Mouse (Mus musculus) limb, embryonic 15.5 days (tissue): ENCODE measurements around the gene D3Ertd751e. TPM values are rescaled to one million over a fixed set of nuclear protein-coding genes. Genes with fewer than 3 reads are reported as not detected.

Source experiments
- ATAC-seq: fragments of 200-750 bp; cut with Nextera tagmentation; 2 replicates; pipeline ENCODE4 v1.8.0; 2017; ENCODE audit warnings: low read depth, moderate TSS enrichment; ENCODE audit not compliant: insufficient number of reproducible peaks, low FRiP score, low TSS enrichment
- H3K27ac ChIP-seq: fragments of 300-500 bp; sonication (generic); 2 replicates; pipeline ENCODE4 v1.5.1; 2015; ENCODE audit warnings: moderate library complexity, mild to moderate bottlenecking, inconsistent platforms
- H3K27me3 ChIP-seq: fragments of 300-500 bp; sonication (generic); 2 replicates; pipeline ENCODE4 v1.6.1; 2015; ENCODE audit warnings: inconsistent platforms
- H3K36me3 ChIP-seq: fragments of 300-500 bp; sonication (generic); 2 replicates; pipeline ENCODE4 v1.6.1; 2015; ENCODE audit warnings: inconsistent platforms
- H3K4me1 ChIP-seq: fragments of 300-500 bp; sonication (generic); 2 replicates; pipeline ENCODE4 v1.6.1; 2015; ENCODE audit warnings: inconsistent platforms
- H3K4me2 ChIP-seq: fragments of 300-500 bp; sonication (generic); 2 replicates; pipeline ENCODE4 v1.6.1; 2015; ENCODE audit warnings: mild to moderate bottlenecking, inconsistent platforms
- H3K4me3 ChIP-seq: fragments of 300-500 bp; sonication (generic); 2 replicates; pipeline ENCODE4 v1.5.1; 2015; ENCODE audit warnings: mild to moderate bottlenecking, inconsistent platforms
- H3K9ac ChIP-seq: fragments of 300-500 bp; sonication (generic); 2 replicates; pipeline ENCODE4 v1.6.1; 2015; ENCODE audit warnings: inconsistent platforms
- H3K9me3 ChIP-seq: fragments of 300-500 bp; sonication (generic); 2 replicates; pipeline ENCODE4 v1.6.1; 2016; ENCODE audit warnings: inconsistent platforms
- WGBS: fragments of 180-500 bp; shearing (Covaris S2); methylation state at CpG from one replicate; pipeline ENCODE4 v1.1.7; 2015; 5-methylcytosine and 5-hydroxymethylcytosine counted together
- polyA plus RNA-seq: library from polyadenylated mRNA; unstranded; fragments of >200 nt; fragmentation: Nextera tagmentation; extraction: Ambion mirVana; gene quantifications from 2 replicates; pipeline ENCODE4 v1.2.1, GENCODE M21; 2015

The D3Ertd751e gene
- polyA plus RNA-seq = 11.7 and 13.1 TPM in 2 replicates

GRCm38 (mm10) chr3:41742278-41742934, at the start of gene D3Ertd751e, which contains the start of gene Sclt1:
Gene D3Ertd751e, plus strand, starts transcription at chr3:41742611.
Gene Sclt1, minus strand, starts transcription at chr3:41742514.
- no peaks in the 10 kb centered on the region for H3K36me3 ChIP-seq
- H3K27me3 ChIP-seq = no peaks in the 10 kb centered on the region
- H3K9me3 ChIP-seq = no peaks in the 10 kb centered on the region
- peak within 1 kb of the TSS; percentile 89 for H3K27ac ChIP-seq
- peaks cover 11% of the 10 kb centered on the region for H3K4me1 ChIP-seq
- WGBS = under 1% methylated on average over 66 of the region's 66 CpGs
- peak; percentile 100 for ATAC-seq
- H3K9ac ChIP-seq = peak within 1 kb of the TSS; percentile 80
- H3K4me2 ChIP-seq = peak within 1 kb of the TSS; percentile 60
- H3K4me3 ChIP-seq = peak within 1 kb of the TSS; percentile 64

GRCm38 (mm10) chr3:41695681-41696080, 46.7 kb upstream of the D3Ertd751e start:
- Histone ChIP-seq H3K9ac (no peak overlapping the region), H3K36me3 (0 out of 2 replicates have a peak, but pooled peaks cover 5% of the 10 kb centered on the region), H3K4me3 (no peak overlapping the region), H3K4me2 (no peak overlapping the region), H3K27me3 (no peaks in the 10 kb centered on the region), H3K4me1 (no peaks in the 10 kb centered on the region), H3K9me3 (no peaks in the 10 kb centered on the region), H3K27ac (no peak overlapping the region)
- 81% methylated on average over 1 of the region's 1 CpGs for WGBS
- no peak for ATAC-seq

- Histone ChIP-seq H3K9ac (peak overlapping the region; percentile 80), H3K4me1 (peaks cover 11% of the 10 kb centered on the region), H3K4me2 (peak overlapping the region; percentile 60), H3K9me3 (no peaks in the 10 kb centered on the region), H3K4me3 (peak overlapping the region; percentile 64), H3K36me3 (no peaks in the 10 kb centered on the region), H3K27ac (peak overlapping the region; percentile 89), H3K27me3 (no peaks in the 10 kb centered on the region)
- WGBS = under 1% methylated on average over 39 of the region's 39 CpGs
- no peak; the same call in 1 of the 2 replicates for ATAC-seq
Observed at GRCm38 (mm10) chr3:41741601-41742277, 672 bp upstream of the D3Ertd751e start.

GRCm38 (mm10) chr3:41743436-41743835, 1.0 kb downstream of the D3Ertd751e start:
- ATAC-seq = no peak
- Histone ChIP-seq H3K27ac (no peak overlapping the region), H3K4me3 (peak overlapping the region; percentile 64), H3K9ac (no peak overlapping the region), H3K9me3 (no peaks in the 10 kb centered on the region), H3K4me1 (peaks cover 11% of the 10 kb centered on the region), H3K27me3 (no peaks in the 10 kb centered on the region), H3K4me2 (peak overlapping the region; percentile 60), H3K36me3 (no peaks in the 10 kb centered on the region)
- 38% methylated on average over 6 of the region's 6 CpGs for WGBS

GRCm38 (mm10) chr3:41754556-41754955, 12.1 kb downstream of the D3Ertd751e start:
- Histone ChIP-seq H3K27ac (no peak overlapping the region), H3K36me3 (no peaks in the 10 kb centered on the region), H3K9ac (no peak overlapping the region), H3K27me3 (no peaks in the 10 kb centered on the region), H3K4me3 (no peak overlapping the region), H3K4me1 (no peaks in the 10 kb centered on the region), H3K9me3 (no peaks in the 10 kb centered on the region), H3K4me2 (no peak overlapping the region)
- no peak for ATAC-seq
- 76% methylated on average over 2 of the region's 2 CpGs for WGBS

- Histone ChIP-seq H3K9me3 (no peaks in the 10 kb centered on the region), H3K27me3 (no peaks in the 10 kb centered on the region), H3K4me3 (no peak overlapping the region), H3K27ac (no peak overlapping the region), H3K4me1 (no peaks in the 10 kb centered on the region), H3K4me2 (no peak overlapping the region), H3K9ac (no peak overlapping the region), H3K36me3 (no peaks in the 10 kb centered on the region)
- ATAC-seq = no peak
- 90% methylated on average over 3 of the region's 3 CpGs for WGBS
Observed at GRCm38 (mm10) chr3:41762091-41762490, 19.7 kb downstream of the D3Ertd751e start.

- Histone ChIP-seq H3K36me3 (no peaks in the 10 kb centered on the region), H3K9me3 (no peaks in the 10 kb centered on the region), H3K4me3 (no peak overlapping the region), H3K27me3 (no peaks in the 10 kb centered on the region), H3K27ac (no peak overlapping the region), H3K4me2 (no peak overlapping the region), H3K9ac (no peak overlapping the region), H3K4me1 (no peaks in the 10 kb centered on the region)
- ATAC-seq = no peak
Observed at GRCm38 (mm10) chr3:41812447-41812846, 70.0 kb downstream of the D3Ertd751e start.

Other genes starting within 250 kb of the D3Ertd751e start
- gene Jade1, start 186.9 kb upstream of the D3Ertd751e start, polyA plus RNA-seq = 12.0 and 12.7 TPM in 2 replicates
- 15.1 and 17.5 TPM in 2 replicates for gene Sclt1, start 97 bp upstream of the D3Ertd751e start, polyA plus RNA-seq